8 mouse cellular contexts compared by ENCODE assay signal in genomic region chr4:135921257-135922120, GRCm38 (mm10). TPM values are rescaled to one million over a fixed set of nuclear protein-coding genes. Genes with fewer than 3 reads are reported as not detected.
A peak's percentile ranks its signal among the peaks of the same experiment; 100 is the strongest.
DNase-seq lines count a peak whose midpoint lies in the region; ATAC-seq and TF ChIP-seq lines count a peak whose summit lies in the region.

No protein-coding gene starts in this region.

- H3K9me3 ChIP-seq in embryonic facial prominence, embryonic 13.5 days = no peaks in the 10 kb centered on the region
- no peaks in the 10 kb centered on the region for H3K9me3 ChIP-seq in hindbrain, embryonic 13.5 days
- H3K9me3 ChIP-seq in liver, embryonic 14.5 days (ENCODE audit: control insufficient read depth, low read length) = no peaks in the 10 kb centered on the region

- no peak for TF ChIP-seq EP300 in liver, embryonic 14.5 days (IDR thresholded peaks at IDR 0.05; ENCODE audit: low read depth)

- H3K4me3 ChIP-seq in testis, adult 2 months (ENCODE audit: control insufficient read depth, low read depth, low read length) = peak overlapping the region; percentile 90
- H3K4me3 ChIP-seq in embryonic facial prominence, embryonic 13.5 days = peak overlapping the region; percentile 74
- peak overlapping the region; percentile 77 for H3K4me3 ChIP-seq in hindbrain, embryonic 13.5 days
- peak overlapping the region; percentile 74 to 95 for H3K4me3 ChIP-seq in liver, embryonic 14.5 days (ENCODE audit: insufficient read depth in 1 of 2, low read depth in 2 of 2, low read length in 2 of 2)
- peak overlapping the region; percentile 88 for H3K4me3 ChIP-seq in small intestine, adult 2 months (ENCODE audit: low read depth, low read length)

- TF ChIP-seq CTCF in testis, adult 2 months (IDR thresholded peaks at IDR 0.05; ENCODE audit: control insufficient read depth, insufficient read depth, insufficient replicate concordance, low read depth, low read length) = no peak
- TF ChIP-seq CTCF in liver, embryonic 14.5 days (IDR thresholded peaks at IDR 0.05; ENCODE audit: low read depth) = no peak
- TF ChIP-seq CTCF in small intestine, adult 2 months (IDR thresholded peaks at IDR 0.05; ENCODE audit: extremely low read depth, insufficient read length, insufficient replicate concordance, low read depth, low read length) = no peak; the same call in 1 of the 2 replicates

- 5% methylated on average over 26 of the region's 26 CpGs for WGBS in embryonic facial prominence, embryonic 13.5 days
- 7% methylated on average over 26 of the region's 26 CpGs for whole genome bisulfite sequencing in hindbrain, embryonic 13.5 days
- 8% methylated on average over 26 of the region's 26 CpGs for WGBS in liver, embryonic 14.5 days (ENCODE audit: insufficient replicate concordance)
- 1% methylated on average over 26 of the region's 26 CpGs for whole genome bisulfite sequencing in small intestine, adult 2 months

- H3K27ac ChIP-seq in testis, adult 2 months (ENCODE audit: control insufficient read depth, insufficient read depth, low read depth, low read length) = peak overlapping the region; percentile 33
- H3K27ac ChIP-seq in embryonic facial prominence, embryonic 13.5 days = peak overlapping the region; percentile 81
- H3K27ac ChIP-seq in hindbrain, embryonic 13.5 days = peak overlapping the region; percentile 90
- H3K27ac ChIP-seq in liver, embryonic 14.5 days = no peak overlapping the region
- H3K27ac ChIP-seq in small intestine, adult 2 months (ENCODE audit: insufficient read depth, low read depth, low read length) = peak overlapping the region; percentile 91

- no peaks in the 10 kb centered on the region for H3K27me3 ChIP-seq in testis, adult 2 months (ENCODE audit: control insufficient read depth, insufficient read depth, low read length)
- no peaks in the 10 kb centered on the region for H3K27me3 ChIP-seq in embryonic facial prominence, embryonic 13.5 days
- no peaks in the 10 kb centered on the region for H3K27me3 ChIP-seq in hindbrain, embryonic 13.5 days
- no peaks in the 10 kb centered on the region for H3K27me3 ChIP-seq in liver, embryonic 14.5 days (ENCODE audit: control insufficient read depth, insufficient read depth, low read length)
- H3K27me3 ChIP-seq in small intestine, adult 2 months (ENCODE audit: control insufficient read depth, insufficient read depth, low read length) = no peaks in the 10 kb centered on the region

- no peaks in the 10 kb centered on the region; the same call in 1 of the 2 replicates for H3K36me3 ChIP-seq in testis, adult 2 months (ENCODE audit: control insufficient read depth, insufficient read depth, low read length)
- H3K36me3 ChIP-seq in embryonic facial prominence, embryonic 13.5 days = peaks cover 22% of the 10 kb centered on the region
- peaks cover 27% of the 10 kb centered on the region for H3K36me3 ChIP-seq in hindbrain, embryonic 13.5 days
- no peaks in the 10 kb centered on the region for H3K36me3 ChIP-seq in liver, embryonic 14.5 days (replicated peaks; ENCODE audit: control insufficient read depth, insufficient read depth, low read depth)
- H3K36me3 ChIP-seq in small intestine, adult 2 months (ENCODE audit: control insufficient read depth, insufficient read depth, low read length) = peaks cover 26% of the 10 kb centered on the region

- TF ChIP-seq POLR2A in testis, adult 2 months (IDR thresholded peaks at IDR 0.05; ENCODE audit: control insufficient read depth, low read depth, low read length) = no peak
- peak; percentile 65; the same call in 1 of the 2 replicates for TF ChIP-seq POLR2A in small intestine, adult 2 months (IDR thresholded peaks at IDR 0.05; ENCODE audit: low read depth, low read length)

- H3K4me1 ChIP-seq in testis, adult 2 months (ENCODE audit: control insufficient read depth, insufficient read depth, low read length) = peaks cover 16% of the 10 kb centered on the region
- peaks cover 10% of the 10 kb centered on the region for H3K4me1 ChIP-seq in embryonic facial prominence, embryonic 13.5 days
- peaks cover 21% of the 10 kb centered on the region for H3K4me1 ChIP-seq in hindbrain, embryonic 13.5 days (replicated peaks)
- H3K4me1 ChIP-seq in liver, embryonic 14.5 days (replicated peaks; ENCODE audit: control insufficient read depth in 2 of 2, insufficient read depth in 2 of 2, low read length in 1 of 2) = peaks cover 4 to 18% of the 10 kb centered on the region in 2 experiments; a peak in 3 of 4 replicates
- H3K4me1 ChIP-seq in small intestine, adult 2 months (ENCODE audit: control insufficient read depth, insufficient read depth, insufficient read length, low read length) = peaks cover 18% of the 10 kb centered on the region

- intact Hi-C loops in left cerebral cortex, postnatal 14 days (cut with DNase I) = no loop called here

- H3K9ac ChIP-seq in embryonic facial prominence, embryonic 13.5 days = peak overlapping the region; percentile 78
- H3K9ac ChIP-seq in hindbrain, embryonic 13.5 days = peak overlapping the region; percentile 90
- H3K9ac ChIP-seq in liver, embryonic 14.5 days (replicated peaks) = peak overlapping the region; percentile 69

- no peak for ATAC-seq in embryonic facial prominence, embryonic 13.5 days (ENCODE audit: insufficient number of reproducible peaks, insufficient read depth, low FRiP score, low TSS enrichment, low read depth)
- ATAC-seq in hindbrain, embryonic 13.5 days (ENCODE audit: low FRiP score) = 0 out of 2 replicates have a peak, but pooled peaks have one; percentile 30
- ATAC-seq in liver, embryonic 14.5 days (ENCODE audit: insufficient read depth) = no peak; the same call in 1 of the 2 replicates

- peak overlapping the region; percentile 90 for H3K4me2 ChIP-seq in embryonic facial prominence, embryonic 13.5 days
- peak overlapping the region; percentile 87 for H3K4me2 ChIP-seq in hindbrain, embryonic 13.5 days
- peak overlapping the region; percentile 93 for H3K4me2 ChIP-seq in liver, embryonic 14.5 days (ENCODE audit: low read depth)

- DNase-seq in testis, postnatal 10 days (ENCODE audit: low spot score) = no peak
- DNase-seq in liver, embryonic 14.5 days (ENCODE audit: low read depth in 3 of 3, low spot score in 3 of 3) = no peak
- DNase-seq in left cerebral cortex, postnatal 14 days (ENCODE audit: low spot score in 2 of 2) = no peak
- DNase-seq in layer of hippocampus, adult 11-12 months (ENCODE audit: low spot score) = no peak

RNA-seq across cellular contexts. Expression of gene Fuca1, which starts 1.0 kb away (rescaled TPM):
- 76.9 and 84.0 TPM in 2 replicates for polyA plus RNA-seq in testis, adult 2 months (2012; rRNA removed)
- 66.6 and 75.1 TPM in 2 replicates for polyA plus RNA-seq in embryonic facial prominence, embryonic 13.5 days (2015; fragmentation: Nextera tagmentation; extraction: Ambion mirVana)
- polyA plus RNA-seq in hindbrain, embryonic 13.5 days (2015; fragmentation: Nextera tagmentation; extraction: Ambion mirVana) = 55.8 and 60.9 TPM in 2 replicates
- polyA plus RNA-seq in liver, embryonic 14.5 days (2012; rRNA removed) = 8.8 and 12.0 TPM in 2 replicates
- 19.0 and 23.6 TPM in 2 replicates for polyA plus RNA-seq in liver, embryonic 14.5 days (2014; fragmentation: Nextera tagmentation; extraction: Ambion mirVana)
- 62.8 and 108 TPM in 2 replicates for polyA plus RNA-seq in small intestine, adult 2 months (2012; rRNA removed)
- total RNA-seq in left cerebral cortex, postnatal 14 days (2021) = 10 to 100 TPM; 34.0 to 39.0 TPM

RNA-seq across cellular contexts. Expression of gene Hmgcl, which starts 24.8 kb away (rescaled TPM):
- polyA plus RNA-seq in testis, adult 2 months (2012; rRNA removed) = 10.2 and 11.6 TPM in 2 replicates
- 80.3 and 82.0 TPM in 2 replicates for polyA plus RNA-seq in embryonic facial prominence, embryonic 13.5 days (2015; fragmentation: Nextera tagmentation; extraction: Ambion mirVana)
- polyA plus RNA-seq in hindbrain, embryonic 13.5 days (2015; fragmentation: Nextera tagmentation; extraction: Ambion mirVana) = 52.9 and 56.5 TPM in 2 replicates
- polyA plus RNA-seq in liver, embryonic 14.5 days (2012; rRNA removed) = 28.9 and 43.4 TPM in 2 replicates
- 71.9 and 76.5 TPM in 2 replicates for polyA plus RNA-seq in liver, embryonic 14.5 days (2014; fragmentation: Nextera tagmentation; extraction: Ambion mirVana)
- polyA plus RNA-seq in small intestine, adult 2 months (2012; rRNA removed) = 50.3 and 76.6 TPM in 2 replicates
- 10 to 100 TPM; 28.3 to 30.9 TPM for total RNA-seq in left cerebral cortex, postnatal 14 days (2021)

RNA-seq across cellular contexts. Expression of gene Cnr2, which starts 26.3 kb away (rescaled TPM):
- polyA plus RNA-seq in testis, adult 2 months (2012; rRNA removed) = 0.38 and 0.51 TPM in 2 replicates
- polyA plus RNA-seq in embryonic facial prominence, embryonic 13.5 days (2015; fragmentation: Nextera tagmentation; extraction: Ambion mirVana) = 0.51 and 0.55 TPM in 2 replicates
- polyA plus RNA-seq in hindbrain, embryonic 13.5 days (2015; fragmentation: Nextera tagmentation; extraction: Ambion mirVana) = 0.13 and 0.17 TPM in 2 replicates
- 1.6 and 2.1 TPM in 2 replicates for polyA plus RNA-seq in liver, embryonic 14.5 days (2012; rRNA removed)
- polyA plus RNA-seq in liver, embryonic 14.5 days (2014; fragmentation: Nextera tagmentation; extraction: Ambion mirVana) = 2.3 and 2.5 TPM in 2 replicates
- 1.0 and 1.1 TPM in 2 replicates for polyA plus RNA-seq in small intestine, adult 2 months (2012; rRNA removed)
- under 1 TPM in 1 of 2 experiments, not detected in 1; 0.09 TPM for total RNA-seq in left cerebral cortex, postnatal 14 days (2021)

RNA-seq across cellular contexts. Expression of gene Gale, which starts 42.0 kb away (rescaled TPM):
- polyA plus RNA-seq in testis, adult 2 months (2012; rRNA removed) = 8.9 and 10.8 TPM in 2 replicates
- 34.6 and 38.5 TPM in 2 replicates for polyA plus RNA-seq in embryonic facial prominence, embryonic 13.5 days (2015; fragmentation: Nextera tagmentation; extraction: Ambion mirVana)
- 39.5 and 41.2 TPM in 2 replicates for polyA plus RNA-seq in hindbrain, embryonic 13.5 days (2015; fragmentation: Nextera tagmentation; extraction: Ambion mirVana)
- polyA plus RNA-seq in liver, embryonic 14.5 days (2012; rRNA removed) = 20.5 and 22.8 TPM in 2 replicates
- 32.6 and 38.0 TPM in 2 replicates for polyA plus RNA-seq in liver, embryonic 14.5 days (2014; fragmentation: Nextera tagmentation; extraction: Ambion mirVana)
- polyA plus RNA-seq in small intestine, adult 2 months (2012; rRNA removed) = 116 and 163 TPM in 2 replicates
- total RNA-seq in left cerebral cortex, postnatal 14 days (2021) = 10 to 100 TPM; 26.2 to 31.6 TPM

RNA-seq across cellular contexts. Expression of gene Pnrc2, which starts 47.8 kb away (rescaled TPM):
- 6.4 and 7.4 TPM in 2 replicates for polyA plus RNA-seq in testis, adult 2 months (2012; rRNA removed)
- 183 and 196 TPM in 2 replicates for polyA plus RNA-seq in embryonic facial prominence, embryonic 13.5 days (2015; fragmentation: Nextera tagmentation; extraction: Ambion mirVana)
- 109 and 112 TPM in 2 replicates for polyA plus RNA-seq in hindbrain, embryonic 13.5 days (2015; fragmentation: Nextera tagmentation; extraction: Ambion mirVana)
- 25.4 and 43.4 TPM in 2 replicates for polyA plus RNA-seq in liver, embryonic 14.5 days (2012; rRNA removed)
- polyA plus RNA-seq in liver, embryonic 14.5 days (2014; fragmentation: Nextera tagmentation; extraction: Ambion mirVana) = 80.2 and 81.9 TPM in 2 replicates
- polyA plus RNA-seq in small intestine, adult 2 months (2012; rRNA removed) = 2.4 and 8.5 TPM in 2 replicates
- total RNA-seq in left cerebral cortex, postnatal 14 days (2021) = 10 to 100 TPM; 48.8 to 49.7 TPM
